ENCODE assay signal across 16 mouse cellular contexts in the genomic region with DNA sequence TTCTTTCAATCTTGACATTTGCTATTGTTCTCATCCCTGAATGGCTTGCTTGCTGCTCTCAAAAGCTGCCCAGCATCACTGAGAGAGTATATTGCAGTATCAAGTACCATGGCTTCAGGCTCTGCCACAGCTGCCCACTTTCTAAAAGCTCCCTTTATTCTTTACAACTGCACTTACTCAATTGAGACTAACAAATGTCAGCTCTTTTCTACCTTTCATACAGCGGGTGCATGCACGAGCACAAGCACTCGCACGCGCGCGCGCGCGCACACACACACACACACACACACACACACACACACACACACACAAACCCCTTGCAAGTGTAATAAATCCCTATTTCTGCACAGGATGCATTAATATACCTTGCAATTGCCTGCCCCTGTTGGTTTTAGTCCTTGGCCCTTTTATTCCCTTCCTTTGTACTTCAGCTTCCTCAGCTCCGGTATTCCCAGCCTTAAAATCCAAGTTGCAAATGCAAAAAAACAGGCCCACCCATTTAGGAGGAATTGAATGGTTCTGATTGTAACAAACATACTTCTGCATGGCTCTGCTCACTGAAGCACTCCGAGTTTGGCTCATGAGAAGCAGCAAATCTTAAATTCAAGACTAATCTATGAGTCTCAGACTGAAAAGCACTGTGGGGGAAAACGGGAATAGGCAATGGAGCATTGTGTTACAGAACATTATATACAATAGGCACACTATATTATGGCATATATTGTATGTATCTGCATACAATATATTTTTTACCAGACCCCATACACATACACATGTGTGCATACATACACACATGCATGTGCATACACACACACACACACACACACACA.
DNase-seq lines count a peak whose midpoint lies in the region; ATAC-seq lines count a peak whose summit lies in the region.
"Had no signal": no experiment of that assay in that cellular context is flagged by ENCODE, and none has a peak within 500 bp of the region (broad histone marks: within the 10 kb centered on the region; RNA-seq: fewer than 3 reads in every experiment).

No protein-coding gene starts in this region.

- H3K9ac ChIP-seq in forebrain, embryonic 15.5 days (replicated peaks) = peak overlapping the region; percentile 22; the same call in 1 of the 2 replicates
- H3K9ac ChIP-seq in neural tube, embryonic 14.5 days (replicated peaks; ENCODE audit: low read depth, low read length) = no peak overlapping the region; the same call in 1 of the 2 replicates
- H3K9ac ChIP-seq: embryonic facial prominence, embryonic 12.5 days; limb, embryonic 13.5 days; lung, embryonic 14.5 days had no signal

- 0 out of 2 replicates have a peak, but pooled peaks cover 6% of the 10 kb centered on the region for H3K4me1 ChIP-seq in embryonic facial prominence, embryonic 10.5 days
- 0 out of 2 replicates have a peak, but pooled peaks cover 9% of the 10 kb centered on the region for H3K4me1 ChIP-seq in forebrain, embryonic 15.5 days
- peaks cover 20% of the 10 kb centered on the region for H3K4me1 ChIP-seq in midbrain, embryonic 10.5 days
- H3K4me1 ChIP-seq in neural tube, embryonic 14.5 days (ENCODE audit: control insufficient read depth, insufficient read depth, low read length) = peaks cover 7% of the 10 kb centered on the region; the same call in 1 of the 2 replicates
- H3K4me1 ChIP-seq: embryonic facial prominence, embryonic 12.5 days; limb, embryonic 13.5 days had no signal

- H3K36me3 ChIP-seq in embryonic facial prominence, embryonic 10.5 days (replicated peaks) = no peaks in the 10 kb centered on the region
- no peaks in the 10 kb centered on the region for H3K36me3 ChIP-seq in forebrain, embryonic 15.5 days
- no peaks in the 10 kb centered on the region for H3K36me3 ChIP-seq in midbrain, embryonic 10.5 days
- no peaks in the 10 kb centered on the region for H3K36me3 ChIP-seq in neural tube, embryonic 14.5 days (ENCODE audit: control insufficient read depth, insufficient read depth, low read length)
- H3K36me3 ChIP-seq: embryonic facial prominence, embryonic 12.5 days; limb, embryonic 13.5 days had no signal

- WGBS in embryonic facial prominence, embryonic 10.5 days = 67% methylated on average over 13 of the region's 13 CpGs
- WGBS in forebrain, embryonic 15.5 days = 23% methylated on average over 13 of the region's 13 CpGs
- 59% methylated on average over 13 of the region's 13 CpGs for WGBS in midbrain, embryonic 10.5 days
- WGBS in neural tube, embryonic 14.5 days = 15% methylated on average over 13 of the region's 13 CpGs

- H3K27me3 ChIP-seq in embryonic facial prominence, embryonic 10.5 days (replicated peaks; ENCODE audit: low read depth, poor library complexity, severe bottlenecking) = no peaks in the 10 kb centered on the region
- no peaks in the 10 kb centered on the region for H3K27me3 ChIP-seq in forebrain, embryonic 15.5 days
- no peaks in the 10 kb centered on the region for H3K27me3 ChIP-seq in midbrain, embryonic 10.5 days (ENCODE audit: low read depth, poor library complexity, severe bottlenecking)
- H3K27me3 ChIP-seq in neural tube, embryonic 14.5 days (ENCODE audit: control insufficient read depth, insufficient read depth, low read length) = no peaks in the 10 kb centered on the region
- H3K27me3 ChIP-seq: embryonic facial prominence, embryonic 12.5 days; limb, embryonic 13.5 days had no signal

- ATAC-seq in forebrain, embryonic 15.5 days (replicated peaks) = peak; percentile 95
- peak; percentile 86 for ATAC-seq in neural tube, embryonic 14.5 days (ENCODE audit: low read depth)

- H3K4me2 ChIP-seq in forebrain, embryonic 15.5 days (replicated peaks) = peak overlapping the region; percentile 41
- peak overlapping the region; percentile 39; the same call in 1 of the 2 replicates for H3K4me2 ChIP-seq in neural tube, embryonic 14.5 days (ENCODE audit: low read depth, low read length)
- H3K4me2 ChIP-seq: embryonic facial prominence, embryonic 12.5 days; limb, embryonic 13.5 days; lung, embryonic 14.5 days had no signal

- H3K4me3 ChIP-seq in embryonic facial prominence, embryonic 10.5 days = no peak overlapping the region
- peak overlapping the region; percentile 28 for H3K4me3 ChIP-seq in forebrain, embryonic 15.5 days
- peak overlapping the region; percentile 20; the same call in 1 of the 2 replicates for H3K4me3 ChIP-seq in midbrain, embryonic 10.5 days
- peak overlapping the region; percentile 13; the same call in 1 of the 2 replicates for H3K4me3 ChIP-seq in neural tube, embryonic 14.5 days (ENCODE audit: low read depth, low read length)
- H3K4me3 ChIP-seq: embryonic facial prominence, embryonic 12.5 days; heart, adult 2 months; limb, embryonic 13.5 days had no signal

- peak overlapping the region; percentile 14; the same call in 1 of the 2 replicates for H3K27ac ChIP-seq in embryonic facial prominence, embryonic 10.5 days (replicated peaks)
- H3K27ac ChIP-seq in forebrain, embryonic 15.5 days (replicated peaks) = peak overlapping the region; percentile 78
- peak overlapping the region; percentile 80 for H3K27ac ChIP-seq in midbrain, embryonic 10.5 days (replicated peaks)
- peak overlapping the region; percentile 57; the same call in 1 of the 2 replicates for H3K27ac ChIP-seq in neural tube, embryonic 14.5 days (ENCODE audit: low read depth, low read length)
- H3K27ac ChIP-seq: embryonic facial prominence, embryonic 12.5 days; heart, adult 2 months; limb, embryonic 13.5 days had no signal

- H3K9me3 ChIP-seq in embryonic facial prominence, embryonic 10.5 days = no peaks in the 10 kb centered on the region
- no peaks in the 10 kb centered on the region for H3K9me3 ChIP-seq in forebrain, embryonic 15.5 days
- H3K9me3 ChIP-seq in midbrain, embryonic 10.5 days (replicated peaks) = no peaks in the 10 kb centered on the region
- no peaks in the 10 kb centered on the region for H3K9me3 ChIP-seq in neural tube, embryonic 14.5 days (ENCODE audit: control insufficient read depth, low read length)
- H3K9me3 ChIP-seq: embryonic facial prominence, embryonic 12.5 days; limb, embryonic 13.5 days had no signal

- DNase-seq in embryonic facial prominence, embryonic 10.5 days (ENCODE audit: low spot score) = peak; percentile 18
- DNase-seq in midbrain, embryonic 10.5 days (ENCODE audit: low spot score) = peak; percentile 55
- DNase-seq in frontal cortex, postnatal 10 days (ENCODE audit: low spot score in 2 of 2) = no peak
- DNase-seq in lung, postnatal 25 days (ENCODE audit: low spot score) = no peak
- DNase-seq in Muller cell, postnatal 12 days (ENCODE audit: inconsistent ontology term) = no peak
- DNase-seq: adrenal gland, postnatal 14 days; cerebellum, adult 11-12 months; heart, adult 2 months; heart, postnatal 36 days; kidney, adult 8-10 months; lung, embryonic 14.5 days; thymus, postnatal 36 days had no signal

Comparison
In these comparisons a context has a peak if more than half of its experiments do, and no peak if none do; other contexts are left out.
1. DNase-seq: peak in embryonic facial prominence, embryonic 10.5 days (single experiment) and midbrain, embryonic 10.5 days (single experiment); none in frontal cortex, postnatal 10 days (0 of 2), lung, postnatal 25 days (single experiment) and Muller cell, postnatal 12 days (single experiment).
2. H3K27ac ChIP-seq: peak in every context shown above with its lines; median percentile 80 in midbrain, embryonic 10.5 days; 78 in forebrain, embryonic 15.5 days; 57 in neural tube, embryonic 14.5 days; 14 in embryonic facial prominence, embryonic 10.5 days.